29 mouse cellular contexts compared by ENCODE assay signal in the genomic region with DNA sequence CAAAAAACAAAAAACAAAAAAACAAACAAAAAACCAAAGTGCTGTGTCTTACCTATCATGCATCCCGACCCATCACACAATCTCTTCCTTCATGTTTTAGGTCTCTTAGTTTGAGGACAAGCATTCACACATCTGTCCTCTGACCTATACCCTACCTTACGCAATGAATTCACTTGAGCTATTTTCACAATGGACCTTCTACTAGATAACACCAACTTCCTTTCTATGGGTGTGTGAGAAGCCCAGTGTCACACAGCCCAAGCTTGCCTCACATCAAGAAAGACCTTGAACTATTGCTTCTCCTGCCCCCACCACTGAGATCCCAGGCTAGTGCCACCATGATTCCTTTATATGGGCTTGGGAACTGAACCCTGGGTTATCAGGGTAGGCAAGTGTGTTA. TPM values are rescaled to one million over a fixed set of nuclear protein-coding genes. Genes with fewer than 3 reads are reported as not detected.
A peak's percentile ranks its signal among the peaks of the same experiment; 100 is the strongest.
DNase-seq lines count a peak whose midpoint lies in the region; ATAC-seq and TF ChIP-seq lines count a peak whose summit lies in the region.
"Had no signal": no experiment of that assay in that cellular context is flagged by ENCODE, and none has a peak within 500 bp of the region (broad histone marks: within the 10 kb centered on the region; RNA-seq: fewer than 3 reads in every experiment).

No protein-coding gene starts in this region.

- H3K4me1 ChIP-seq in liver, postnatal 0 days (ENCODE audit: insufficient read depth), result peaks cover 76% of the 10 kb centered on the region

- no peaks in the 10 kb centered on the region for H3K27me3 ChIP-seq in liver, postnatal 0 days (ENCODE audit: insufficient read depth, low read length)
- H3K27me3 ChIP-seq: embryonic facial prominence, embryonic 13.5 days; forebrain, embryonic 15.5 days; intestine, embryonic 15.5 days; lung, embryonic 15.5 days; midbrain, embryonic 15.5 days had no signal

- no peak overlapping the region for H3K9ac ChIP-seq in liver, postnatal 0 days (replicated peaks)
- H3K9ac ChIP-seq: forebrain, embryonic 15.5 days; intestine, embryonic 15.5 days; limb, embryonic 12.5 days; liver, embryonic 14.5 days; lung, embryonic 15.5 days; midbrain, embryonic 15.5 days had no signal

- DNase-seq in liver, postnatal 0 days, result no peak
- no peak for DNase-seq in liver
- peak; percentile 32 for DNase-seq in induced T-regulatory cell, adult 2 months (ENCODE audit: low read depth)
- no peak for DNase-seq in urinary bladder, postnatal 14 days (ENCODE audit: low spot score)
- no peak for DNase-seq in cerebellum, postnatal 4 days (ENCODE audit: low spot score in 2 of 2)
- no peak for DNase-seq in cerebellum, postnatal 14 days
- DNase-seq: adrenal gland, adult 8-10 months; B cell, adult 2 months; cerebellum, adult 11 months; cerebellum, adult 9-10 months; kidney, adult 2 months; kidney, postnatal 4 days; layer of hippocampus, adult 9-11 months; lung, postnatal 36 days; right cerebral cortex, adult 18-20 months; spleen, adult 18-20 months; thymus, adult 18-20 months; thymus, postnatal 25 days had no signal

- 52% methylated on average over 2 of the region's 2 CpGs for WGBS in liver, postnatal 0 days (ENCODE audit: insufficient replicate concordance)

- 0 out of 2 replicates have a peak overlapping the region, but pooled peaks have one; percentile 13 for H3K4me2 ChIP-seq in liver, postnatal 0 days (ENCODE audit: low read depth, low read length)
- H3K4me2 ChIP-seq: embryonic facial prominence, embryonic 13.5 days; forebrain, embryonic 15.5 days; intestine, embryonic 15.5 days; limb, embryonic 12.5 days; lung, embryonic 15.5 days; midbrain, embryonic 15.5 days had no signal

- H3K36me3 ChIP-seq in liver, postnatal 0 days (replicated peaks; ENCODE audit: insufficient read depth, low read length), result peaks cover 6% of the 10 kb centered on the region; the same call in 1 of the 2 replicates
- H3K36me3 ChIP-seq: embryonic facial prominence, embryonic 13.5 days; forebrain, embryonic 10.5 days; forebrain, embryonic 15.5 days; intestine, embryonic 15.5 days; limb, embryonic 12.5 days; lung, embryonic 15.5 days; midbrain, embryonic 10.5 days; midbrain, embryonic 15.5 days had no signal

- H3K4me3 ChIP-seq in liver, postnatal 0 days (ENCODE audit: low read depth, low read length), result no peak overlapping the region
- H3K4me3 ChIP-seq: embryonic facial prominence, embryonic 13.5 days; forebrain, embryonic 10.5 days; forebrain, embryonic 15.5 days; intestine, embryonic 15.5 days; limb, embryonic 12.5 days; lung, embryonic 15.5 days; midbrain, embryonic 10.5 days; midbrain, embryonic 15.5 days had no signal

- peak overlapping the region; percentile 77 for H3K27ac ChIP-seq in liver, postnatal 0 days (ENCODE audit: low read depth)
- H3K27ac ChIP-seq: forebrain, embryonic 10.5 days; forebrain, embryonic 15.5 days; intestine, embryonic 15.5 days; liver, embryonic 14.5 days; lung, embryonic 15.5 days; midbrain, embryonic 10.5 days; midbrain, embryonic 15.5 days had no signal

- no peak for ATAC-seq in liver, postnatal 0 days
- peak; percentile 26; the same call in 1 of the 2 replicates for ATAC-seq in neutrophil, adult 5-6 weeks (ENCODE audit: extremely low read depth, insufficient number of reproducible peaks, low FRiP score, poor library complexity, severe bottlenecking)
- ATAC-seq: forebrain, embryonic 15.5 days; hindbrain, embryonic 16.5 days; intestine, embryonic 15.5 days; midbrain, embryonic 15.5 days had no signal

- 0 out of 2 replicates have a peak, but pooled peaks have one; percentile 23 for TF ChIP-seq EP300 in liver, postnatal 0 days (IDR thresholded peaks at IDR 0.05; ENCODE audit: low read depth)

- no peak for TF ChIP-seq CTCF in liver, postnatal 0 days (IDR thresholded peaks at IDR 0.05; ENCODE audit: low read depth)

- no peaks in the 10 kb centered on the region for H3K9me3 ChIP-seq in liver, postnatal 0 days (ENCODE audit: low read length)
- H3K9me3 ChIP-seq: embryonic facial prominence, embryonic 13.5 days; forebrain, embryonic 10.5 days; forebrain, embryonic 15.5 days; intestine, embryonic 15.5 days; limb, embryonic 12.5 days; lung, embryonic 15.5 days; midbrain, embryonic 10.5 days; midbrain, embryonic 15.5 days had no signal

RNA-seq across cellular contexts. Expression of a gene that starts 9.9 kb away (rescaled TPM):
- 243 and 249 TPM in 2 replicates for polyA plus RNA-seq in liver, postnatal 0 days (2015; fragmentation: Nextera tagmentation; extraction: Ambion mirVana)
- total RNA-seq in neutrophil, adult 5-6 weeks (2017), result 199 and 205 TPM in 2 replicates
